Mouse (Mus musculus): ENCODE measurements around the gene Smurf2.

Gene Smurf2

DNA sequence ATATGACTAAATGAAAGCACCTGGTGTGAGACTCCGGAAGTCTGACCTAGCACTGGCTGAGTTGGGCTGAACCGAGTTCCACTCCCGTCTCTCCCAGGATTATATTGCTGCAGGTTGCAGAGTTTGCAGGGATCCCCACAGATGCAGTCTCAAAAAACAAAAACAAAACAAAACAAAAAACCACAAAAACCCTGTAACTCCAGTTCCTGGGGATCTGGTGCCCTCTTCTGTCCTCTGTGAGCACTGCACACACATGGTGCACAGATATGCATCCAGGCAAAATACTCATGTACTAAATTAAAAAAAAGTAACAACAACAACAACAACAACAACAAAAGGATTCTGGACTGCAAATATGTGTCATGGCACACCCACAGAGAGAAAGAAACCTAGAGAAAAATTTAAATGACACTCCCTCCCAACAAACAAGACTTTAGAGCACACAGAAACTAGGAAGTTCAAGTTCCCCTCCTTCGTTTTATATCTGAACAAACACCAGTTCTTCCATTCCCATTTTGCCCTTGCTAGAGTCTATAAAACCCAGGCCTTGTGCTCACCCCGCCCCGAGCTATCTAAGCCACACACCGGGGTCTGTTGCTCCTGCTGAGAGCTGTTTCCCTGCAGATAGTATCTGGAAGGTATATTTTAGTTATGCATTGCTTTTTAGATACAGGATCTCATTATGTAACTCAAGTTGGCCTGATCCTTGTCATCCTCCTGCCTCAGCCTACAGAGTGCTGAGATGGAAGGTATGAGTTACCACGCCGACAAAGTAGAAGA is 150.1 kb downstream of the Smurf2 start:
- DNase-seq: peak; percentile 31

All from right cerebral cortex, postnatal 4 days (tissue).